Comparison of ENCODE assay signal across 25 mouse cellular contexts in genomic region chr5:30609918-30610645, GRCm38 (mm10). TPM values are rescaled to one million over a fixed set of nuclear protein-coding genes. Genes with fewer than 3 reads are reported as not detected.
DNase-seq lines count a peak whose midpoint lies in the region; ATAC-seq and TF ChIP-seq lines count a peak whose summit lies in the region.
"Had no signal": no experiment of that assay in that cellular context is flagged by ENCODE, and none has a peak within 500 bp of the region (broad histone marks: within the 10 kb centered on the region; RNA-seq: fewer than 3 reads in every experiment).

No protein-coding gene starts in this region.

- no peak overlapping the region for H3K9ac ChIP-seq in heart, embryonic 13.5 days
- no peak overlapping the region for H3K9ac ChIP-seq in heart, adult 2 months (ENCODE audit: low read depth, low read length)
- H3K9ac ChIP-seq: embryonic facial prominence, embryonic 13.5 days; embryonic facial prominence, embryonic 15.5 days; forebrain, embryonic 12.5 days had no signal

- no peaks in the 10 kb centered on the region for H3K79me2 ChIP-seq in heart, adult 2 months (replicated peaks; ENCODE audit: control insufficient read depth, insufficient read depth, low read length)

- no peak for TF ChIP-seq CTCF in heart, adult 2 months (IDR thresholded peaks at IDR 0.05)

- TF ChIP-seq POLR2A in heart, adult 2 months (IDR thresholded peaks at IDR 0.05; ENCODE audit: insufficient read depth, low read depth, low read length): no peak

- H3K4me3 ChIP-seq in heart, embryonic 13.5 days: no peak overlapping the region
- H3K4me3 ChIP-seq in heart, adult 2 months: no peak overlapping the region
- H3K4me3 ChIP-seq in brown adipose tissue, adult 24 weeks (ENCODE audit: insufficient read depth, low read depth, low read length): no peak overlapping the region
- H3K4me3 ChIP-seq: embryonic facial prominence, embryonic 13.5 days; embryonic facial prominence, embryonic 15.5 days; erythroblast, embryonic 14.5 days; forebrain, embryonic 10.5 days; forebrain, embryonic 12.5 days had no signal

- DNase-seq in heart, adult 11 months: peak; percentile 86
- no peak for DNase-seq in heart, postnatal 25 days (ENCODE audit: low spot score)
- no peak for DNase-seq in heart, adult 2 months
- peak; percentile 32 for DNase-seq in lung, postnatal 10 days
- no peak for DNase-seq in lung, postnatal 25 days (ENCODE audit: low spot score)
- DNase-seq: adrenal gland, adult 8-10 months; adrenal gland, postnatal 14 days; adrenal gland, postnatal 36 days; cerebellum, adult 11 months; cerebellum, adult 8-10 months; cerebellum, postnatal 36 days; embryo, embryonic 11 days had no signal

- H3K36me3 ChIP-seq in heart, embryonic 13.5 days: peaks cover 4% of the 10 kb centered on the region; the same call in 1 of the 2 replicates
- H3K36me3 ChIP-seq in heart, adult 2 months (ENCODE audit: control insufficient read depth, insufficient read depth, low read length): peaks cover 4% of the 10 kb centered on the region; the same call in 1 of the 2 replicates
- H3K36me3 ChIP-seq: embryonic facial prominence, embryonic 13.5 days; embryonic facial prominence, embryonic 15.5 days; forebrain, embryonic 10.5 days; forebrain, embryonic 12.5 days had no signal

- intact Hi-C loops in heart, postnatal 25 days (cut with DNase I): loop anchor here (5.0 kb wide), 1 partner anchor 33 kb away; no protein-coding TSS in a partner anchor
- intact Hi-C loops in heart, adult 2 months (cut with DNase I): no loop called here

- WGBS in heart, embryonic 13.5 days: 75% methylated on average over 8 of the region's 8 CpGs
- 66% methylated on average over 8 of the region's 8 CpGs for WGBS in heart, adult 2 months

- no peaks in the 10 kb centered on the region for H3K27me3 ChIP-seq in heart, embryonic 13.5 days (replicated peaks)
- no peaks in the 10 kb centered on the region for H3K27me3 ChIP-seq in heart, adult 2 months (ENCODE audit: control insufficient read depth, insufficient read depth, low read length)
- H3K27me3 ChIP-seq: embryonic facial prominence, embryonic 13.5 days; embryonic facial prominence, embryonic 15.5 days; forebrain, embryonic 12.5 days had no signal

- peaks cover 69% of the 10 kb centered on the region for H3K4me1 ChIP-seq in heart, embryonic 13.5 days
- peaks cover 10% of the 10 kb centered on the region for H3K4me1 ChIP-seq in heart, adult 2 months (ENCODE audit: control insufficient read depth, insufficient read depth, low read length)
- peaks cover 23% of the 10 kb centered on the region for H3K4me1 ChIP-seq in brown adipose tissue, adult 24 weeks (ENCODE audit: control insufficient read depth, insufficient read depth, insufficient read length, low read length)

- H3K27ac ChIP-seq in heart, embryonic 13.5 days (replicated peaks): peak overlapping the region; percentile 28; the same call in 1 of the 2 replicates
- no peak overlapping the region; the same call in 1 of the 2 replicates for H3K27ac ChIP-seq in heart, adult 2 months
- H3K27ac ChIP-seq in brown adipose tissue, adult 24 weeks (replicated peaks; ENCODE audit: low read depth, low read length): peak overlapping the region; percentile 69
- H3K27ac ChIP-seq: embryonic facial prominence, embryonic 13.5 days; embryonic facial prominence, embryonic 15.5 days; forebrain, embryonic 10.5 days; forebrain, embryonic 12.5 days had no signal

- no peak overlapping the region for H3K4me2 ChIP-seq in heart, embryonic 13.5 days
- H3K4me2 ChIP-seq: embryonic facial prominence, embryonic 13.5 days; embryonic facial prominence, embryonic 15.5 days; forebrain, embryonic 12.5 days had no signal

- ATAC-seq in heart, embryonic 13.5 days (ENCODE audit: extremely low read depth, insufficient number of reproducible peaks, low FRiP score, low TSS enrichment): no peak
- ATAC-seq in activated CD4-positive, CD25-positive, alpha-beta regulatory T cell, adult 4 months: no peak
- ATAC-seq: forebrain, embryonic 14.5 days; forebrain, embryonic 16.5 days had no signal

- no peaks in the 10 kb centered on the region; the same call in 1 of the 2 replicates for H3K9me3 ChIP-seq in heart, embryonic 13.5 days
- H3K9me3 ChIP-seq: embryonic facial prominence, embryonic 13.5 days; embryonic facial prominence, embryonic 15.5 days; forebrain, embryonic 10.5 days; forebrain, embryonic 12.5 days had no signal

- no peak for TF ChIP-seq EP300 in heart, adult 2 months (IDR thresholded peaks at IDR 0.05; ENCODE audit: insufficient read depth, low read depth, low read length)

RNA-seq across cellular contexts. Expression of gene Kcnk3, which starts 22.1 kb away (rescaled TPM):
- 100 to 1,000 TPM; 250 to 251 TPM for total RNA-seq in heart, postnatal 25 days (2021)
- polyA plus RNA-seq in heart, embryonic 13.5 days (2015; fragmentation: Nextera tagmentation; extraction: Ambion mirVana): 28.9 and 29.1 TPM in 2 replicates
- 100 to 1,000 TPM; 259 to 300 TPM for total RNA-seq in heart, adult 2 months (2021)
- polyA plus RNA-seq in heart, adult 2 months (2012; rRNA removed): 382 and 432 TPM in 2 replicates
- polyA plus RNA-seq in brown adipose tissue, adult 24 weeks (2012; ENCODE audit: insufficient read depth, insufficient read length, missing spikeins): 118 and 132 TPM in 2 replicates
- not detected for polyA plus RNA-seq in activated CD4-positive, CD25-positive, alpha-beta regulatory T cell, adult 4 months (2017; shearing (Covaris generic))
- total RNA-seq: common myeloid progenitor, adult 5-6 weeks; MEL had no signal
- polyA plus RNA-seq: C2C12; erythroblast, embryonic 14.5 days had no signal

RNA-seq across cellular contexts. Expression of gene Slc35f6, which starts 37.7 kb away (rescaled TPM):
- 10 to 100 TPM; 44.1 to 47.2 TPM for total RNA-seq in heart, postnatal 25 days (2021)
- 21.9 and 22.6 TPM in 2 replicates for polyA plus RNA-seq in heart, embryonic 13.5 days (2015; fragmentation: Nextera tagmentation; extraction: Ambion mirVana)
- total RNA-seq in heart, adult 2 months (2021): 10 to 100 TPM; 47.2 to 49.9 TPM
- 119 and 154 TPM in 2 replicates for polyA plus RNA-seq in heart, adult 2 months (2012; rRNA removed)
- 20.9 and 21.8 TPM in 2 replicates for polyA plus RNA-seq in brown adipose tissue, adult 24 weeks (2012; ENCODE audit: insufficient read depth, insufficient read length, missing spikeins)
- polyA plus RNA-seq in activated CD4-positive, CD25-positive, alpha-beta regulatory T cell, adult 4 months (2017; shearing (Covaris generic)): 10 to 100 TPM in 1 of 2 experiments, 1 to 10 TPM in 1; 8.7 to 15.7 TPM

RNA-seq across cellular contexts. Expression of gene Cenpa, which starts 56.5 kb away (rescaled TPM):
- 10 to 100 TPM; 42.0 to 43.0 TPM for total RNA-seq in heart, postnatal 25 days (2021)
- polyA plus RNA-seq in heart, embryonic 13.5 days (2015; fragmentation: Nextera tagmentation; extraction: Ambion mirVana): 259 TPM in 2 replicates
- total RNA-seq in heart, adult 2 months (2021): 10 to 100 TPM; 43.9 to 51.0 TPM
- 51.3 and 69.7 TPM in 2 replicates for polyA plus RNA-seq in heart, adult 2 months (2012; rRNA removed)
- polyA plus RNA-seq in brown adipose tissue, adult 24 weeks (2012; ENCODE audit: insufficient read depth, insufficient read length, missing spikeins): 4.2 and 13.7 TPM in 2 replicates
- polyA plus RNA-seq in activated CD4-positive, CD25-positive, alpha-beta regulatory T cell, adult 4 months (2017; shearing (Covaris generic)): 100 to 1,000 TPM in 1 of 2 experiments, 10 to 100 TPM in 1; 79.2 to 115 TPM

Comparison
In these comparisons a context has a peak if more than half of its experiments do, and no peak if none do; other contexts are left out.
1. DNase-seq: peak in heart, adult 11 months (single experiment) and lung, postnatal 10 days (single experiment); none in heart, postnatal 25 days (single experiment), heart, adult 2 months (0 of 2) and lung, postnatal 25 days (single experiment).
2. RNA of gene Kcnk3, which starts 22.1 kb away (polyA plus RNA-seq): 382 to 432 TPM in heart, adult 2 months, 118 to 132 TPM in brown adipose tissue, adult 24 weeks and 28.9 to 29.1 TPM in heart, embryonic 13.5 days; not detected in activated CD4-positive, CD25-positive, alpha-beta regulatory T cell, adult 4 months; every median in the first group is over 10 times any median in the second.